ENCODE assay signal across 17 mouse cellular contexts in genomic region chr8:123977499-123977898, GRCm38 (mm10). TPM values are rescaled to one million over a fixed set of nuclear protein-coding genes. Genes with fewer than 3 reads are reported as not detected.
DNase-seq lines count a peak whose midpoint lies in the region; ATAC-seq and TF ChIP-seq lines count a peak whose summit lies in the region.
"Had no signal": no experiment of that assay in that cellular context is flagged by ENCODE, and none has a peak within 500 bp of the region (broad histone marks: within the 10 kb centered on the region; RNA-seq: fewer than 3 reads in every experiment).

No protein-coding gene starts in this region.

- peak overlapping the region; percentile 86 for H3K27ac ChIP-seq in heart, embryonic 12.5 days (ENCODE audit: poor library complexity, severe bottlenecking)
- H3K27ac ChIP-seq in heart, adult 2 months, result no peak overlapping the region
- H3K27ac ChIP-seq in intestine, embryonic 16.5 days (ENCODE audit: low read length), result peak overlapping the region; percentile 45; the same call in 1 of the 2 replicates
- H3K27ac ChIP-seq in intestine, postnatal 0 days (ENCODE audit: low read depth, low read length), result no peak overlapping the region
- peak overlapping the region; percentile 100 for H3K27ac ChIP-seq in liver, embryonic 13.5 days
- H3K27ac ChIP-seq: embryonic facial prominence, embryonic 13.5 days; midbrain, embryonic 12.5 days; neural tube, embryonic 12.5 days had no signal

- H3K4me1 ChIP-seq in heart, embryonic 12.5 days (replicated peaks), result peaks cover 48% of the 10 kb centered on the region
- H3K4me1 ChIP-seq in heart, adult 2 months (ENCODE audit: control insufficient read depth, insufficient read depth, low read length), result peaks cover 10% of the 10 kb centered on the region
- H3K4me1 ChIP-seq in intestine, embryonic 16.5 days (ENCODE audit: control insufficient read depth, insufficient read depth, low read length), result peaks cover 24% of the 10 kb centered on the region
- peaks cover 8% of the 10 kb centered on the region for H3K4me1 ChIP-seq in intestine, postnatal 0 days (replicated peaks; ENCODE audit: control insufficient read depth, insufficient read depth, low read length)
- peaks cover 85% of the 10 kb centered on the region for H3K4me1 ChIP-seq in liver, embryonic 13.5 days (replicated peaks)

- peak overlapping the region; percentile 57 for H3K4me2 ChIP-seq in heart, embryonic 12.5 days
- H3K4me2 ChIP-seq in intestine, embryonic 16.5 days (ENCODE audit: low read depth, low read length), result no peak overlapping the region
- no peak overlapping the region for H3K4me2 ChIP-seq in intestine, postnatal 0 days (replicated peaks; ENCODE audit: low read depth)
- peak overlapping the region; percentile 79 for H3K4me2 ChIP-seq in liver, embryonic 13.5 days
- H3K4me2 ChIP-seq: embryonic facial prominence, embryonic 13.5 days; midbrain, embryonic 12.5 days; neural tube, embryonic 12.5 days had no signal

- no peak for TF ChIP-seq CTCF in heart, adult 2 months (IDR thresholded peaks at IDR 0.05)
- no peak for TF ChIP-seq CTCF in intestine, postnatal 0 days (IDR thresholded peaks at IDR 0.05; ENCODE audit: low read depth)

- no peak for TF ChIP-seq EP300 in heart, adult 2 months (IDR thresholded peaks at IDR 0.05; ENCODE audit: insufficient read depth, low read depth, low read length)

- WGBS in heart, embryonic 12.5 days, result 86% methylated on average over 4 of the region's 4 CpGs
- 76% methylated on average over 4 of the region's 4 CpGs for WGBS in heart, adult 2 months
- WGBS in intestine, embryonic 16.5 days, result 86% methylated on average over 4 of the region's 4 CpGs
- WGBS in intestine, postnatal 0 days, result 82% methylated on average over 4 of the region's 4 CpGs
- 91% methylated on average over 4 of the region's 4 CpGs for WGBS in liver, embryonic 13.5 days (ENCODE audit: insufficient replicate concordance)

- ATAC-seq in heart, embryonic 12.5 days (ENCODE audit: insufficient number of reproducible peaks, low FRiP score), result no peak
- no peak for ATAC-seq in intestine, embryonic 16.5 days
- ATAC-seq in intestine, postnatal 0 days, result no peak
- no peak for ATAC-seq in liver, embryonic 13.5 days (ENCODE audit: low read depth)
- ATAC-seq in monocyte, adult 5-6 weeks (replicated peaks; ENCODE audit: insufficient number of reproducible peaks, low FRiP score, low TSS enrichment, poor library complexity, severe bottlenecking), result no peak
- ATAC-seq: forebrain, embryonic 16.5 days; hindbrain, embryonic 16.5 days had no signal

- intact Hi-C loops in heart, adult 2 months (cut with DNase I), result no loop called here

- peak overlapping the region; percentile 34; the same call in 1 of the 2 replicates for H3K9ac ChIP-seq in heart, embryonic 12.5 days
- no peak overlapping the region for H3K9ac ChIP-seq in heart, adult 2 months (ENCODE audit: low read depth, low read length)
- H3K9ac ChIP-seq in intestine, embryonic 16.5 days (ENCODE audit: low read depth, low read length), result no peak overlapping the region
- no peak overlapping the region for H3K9ac ChIP-seq in intestine, postnatal 0 days (ENCODE audit: low read depth, low read length)
- peak overlapping the region; percentile 100 for H3K9ac ChIP-seq in liver, embryonic 13.5 days
- H3K9ac ChIP-seq: lung, embryonic 15.5 days; midbrain, embryonic 12.5 days; neural tube, embryonic 12.5 days had no signal

- DNase-seq in heart, adult 2 months, result no peak
- peak; percentile 60 for DNase-seq in brain, adult 2 months (ENCODE audit: low read depth, low spot score)
- DNase-seq in liver, embryonic 13.5 days, result no peak
- DNase-seq: gastrocnemius, postnatal 25 days; kidney, adult 9 months; right cerebral cortex, adult 18-20 months; thymus, postnatal 25 days had no signal

- no peaks in the 10 kb centered on the region for H3K9me3 ChIP-seq in heart, embryonic 12.5 days (replicated peaks)
- H3K9me3 ChIP-seq in intestine, embryonic 16.5 days (ENCODE audit: control insufficient read depth, low read length), result no peaks in the 10 kb centered on the region
- H3K9me3 ChIP-seq in intestine, postnatal 0 days (ENCODE audit: control insufficient read depth), result no peaks in the 10 kb centered on the region
- 0 out of 2 replicates have a peak, but pooled peaks cover 4% of the 10 kb centered on the region for H3K9me3 ChIP-seq in liver, embryonic 13.5 days (replicated peaks)
- H3K9me3 ChIP-seq: embryonic facial prominence, embryonic 13.5 days; lung, embryonic 15.5 days; midbrain, embryonic 12.5 days; neural tube, embryonic 12.5 days had no signal

- H3K27me3 ChIP-seq in heart, embryonic 12.5 days (replicated peaks), result no peaks in the 10 kb centered on the region
- H3K27me3 ChIP-seq in heart, adult 2 months (ENCODE audit: control insufficient read depth, insufficient read depth, low read length), result no peaks in the 10 kb centered on the region
- H3K27me3 ChIP-seq in intestine, embryonic 16.5 days (replicated peaks; ENCODE audit: control insufficient read depth, insufficient read depth, low read length), result no peaks in the 10 kb centered on the region
- H3K27me3 ChIP-seq in intestine, postnatal 0 days (replicated peaks; ENCODE audit: control insufficient read depth, insufficient read depth, low read length), result no peaks in the 10 kb centered on the region
- no peaks in the 10 kb centered on the region for H3K27me3 ChIP-seq in liver, embryonic 13.5 days
- H3K27me3 ChIP-seq: embryonic facial prominence, embryonic 13.5 days; lung, embryonic 15.5 days; neural tube, embryonic 12.5 days had no signal

- peak overlapping the region; percentile 97 for H3K4me3 ChIP-seq in heart, embryonic 12.5 days
- H3K4me3 ChIP-seq in heart, adult 2 months, result no peak overlapping the region
- no peak overlapping the region for H3K4me3 ChIP-seq in intestine, embryonic 16.5 days (ENCODE audit: low read length)
- H3K4me3 ChIP-seq in intestine, postnatal 0 days (ENCODE audit: low read depth, low read length), result no peak overlapping the region
- peak overlapping the region; percentile 94 for H3K4me3 ChIP-seq in liver, embryonic 13.5 days (replicated peaks)
- H3K4me3 ChIP-seq: embryonic facial prominence, embryonic 13.5 days; lung, embryonic 15.5 days; midbrain, embryonic 12.5 days; neural tube, embryonic 12.5 days had no signal

- H3K36me3 ChIP-seq in heart, embryonic 12.5 days, result peaks cover 9% of the 10 kb centered on the region; the same call in 1 of the 2 replicates
- H3K36me3 ChIP-seq in heart, adult 2 months (ENCODE audit: control insufficient read depth, insufficient read depth, low read length), result no peaks in the 10 kb centered on the region
- H3K36me3 ChIP-seq in intestine, embryonic 16.5 days (ENCODE audit: control insufficient read depth, insufficient read depth, low read length), result no peaks in the 10 kb centered on the region
- H3K36me3 ChIP-seq in intestine, postnatal 0 days (ENCODE audit: control insufficient read depth, insufficient read depth), result no peaks in the 10 kb centered on the region
- peaks cover 83% of the 10 kb centered on the region for H3K36me3 ChIP-seq in liver, embryonic 13.5 days
- H3K36me3 ChIP-seq: embryonic facial prominence, embryonic 13.5 days; lung, embryonic 15.5 days; midbrain, embryonic 12.5 days; neural tube, embryonic 12.5 days had no signal

- TF ChIP-seq POLR2A in heart, adult 2 months (IDR thresholded peaks at IDR 0.05; ENCODE audit: insufficient read depth, low read depth, low read length), result no peak

- H3K79me2 ChIP-seq in heart, adult 2 months (replicated peaks; ENCODE audit: control insufficient read depth, insufficient read depth, low read length), result no peaks in the 10 kb centered on the region; the same call in 1 of the 2 replicates

RNA-seq across cellular contexts. Expression of gene Abcb10, which starts 5.4 kb away (rescaled TPM):
- polyA plus RNA-seq in heart, embryonic 12.5 days (2016; fragmentation: Nextera tagmentation; extraction: Ambion mirVana), result 36.1 and 37.3 TPM in 2 replicates
- total RNA-seq in heart, adult 2 months (2021), result 10 to 100 TPM; 40.2 to 44.2 TPM
- polyA plus RNA-seq in heart, adult 2 months (2012; rRNA removed), result 19.1 and 27.6 TPM in 2 replicates
- 18.7 and 19.7 TPM in 2 replicates for polyA plus RNA-seq in intestine, embryonic 16.5 days (2015; fragmentation: Nextera tagmentation; extraction: Ambion mirVana)
- 10.7 and 11.9 TPM in 2 replicates for polyA plus RNA-seq in intestine, postnatal 0 days (2015; fragmentation: Nextera tagmentation; extraction: Ambion mirVana)
- polyA plus RNA-seq in liver, embryonic 13.5 days (2015; fragmentation: Nextera tagmentation; extraction: Ambion mirVana), result 133 and 143 TPM in 2 replicates
- 6.3 to 7.8 TPM (median 7.2 TPM) in 3 replicates for total RNA-seq in monocyte, adult 5-6 weeks (2017)

RNA-seq across cellular contexts. Expression of gene Nup133, which starts 28.4 kb away (rescaled TPM):
- 32.1 and 32.5 TPM in 2 replicates for polyA plus RNA-seq in heart, embryonic 12.5 days (2016; fragmentation: Nextera tagmentation; extraction: Ambion mirVana)
- total RNA-seq in heart, adult 2 months (2021), result 10 to 100 TPM in 1 of 2 experiments, 1 to 10 TPM in 1; 9.9 to 10.8 TPM
- 7.2 and 12.3 TPM in 2 replicates for polyA plus RNA-seq in heart, adult 2 months (2012; rRNA removed)
- 24.4 and 26.4 TPM in 2 replicates for polyA plus RNA-seq in intestine, embryonic 16.5 days (2015; fragmentation: Nextera tagmentation; extraction: Ambion mirVana)
- 7.7 and 8.5 TPM in 2 replicates for polyA plus RNA-seq in intestine, postnatal 0 days (2015; fragmentation: Nextera tagmentation; extraction: Ambion mirVana)
- 23.4 and 26.9 TPM in 2 replicates for polyA plus RNA-seq in liver, embryonic 13.5 days (2015; fragmentation: Nextera tagmentation; extraction: Ambion mirVana)
- 9.4 to 12.3 TPM (median 10.7 TPM) in 3 replicates for total RNA-seq in monocyte, adult 5-6 weeks (2017)

RNA-seq across cellular contexts. Expression of gene Taf5l, which starts 43.7 kb away (rescaled TPM):
- polyA plus RNA-seq in heart, embryonic 12.5 days (2016; fragmentation: Nextera tagmentation; extraction: Ambion mirVana), result 31.2 and 32.2 TPM in 2 replicates
- 10 to 100 TPM; 12.0 to 13.2 TPM for total RNA-seq in heart, adult 2 months (2021)
- 17.7 and 23.5 TPM in 2 replicates for polyA plus RNA-seq in heart, adult 2 months (2012; rRNA removed)
- polyA plus RNA-seq in intestine, embryonic 16.5 days (2015; fragmentation: Nextera tagmentation; extraction: Ambion mirVana), result 27.8 and 32.7 TPM in 2 replicates
- polyA plus RNA-seq in intestine, postnatal 0 days (2015; fragmentation: Nextera tagmentation; extraction: Ambion mirVana), result 18.6 and 18.8 TPM in 2 replicates
- polyA plus RNA-seq in liver, embryonic 13.5 days (2015; fragmentation: Nextera tagmentation; extraction: Ambion mirVana), result 28.6 and 29.9 TPM in 2 replicates
- 20.4 to 25.8 TPM (median 24.3 TPM) in 3 replicates for total RNA-seq in monocyte, adult 5-6 weeks (2017)

RNA-seq across cellular contexts. Expression of gene Urb2, which starts 43.8 kb away (rescaled TPM):
- 5.6 TPM in 2 replicates for polyA plus RNA-seq in heart, embryonic 12.5 days (2016; fragmentation: Nextera tagmentation; extraction: Ambion mirVana)
- total RNA-seq in heart, adult 2 months (2021), result 1 to 10 TPM; 6.2 to 6.3 TPM
- 2.6 and 3.5 TPM in 2 replicates for polyA plus RNA-seq in heart, adult 2 months (2012; rRNA removed)
- polyA plus RNA-seq in intestine, embryonic 16.5 days (2015; fragmentation: Nextera tagmentation; extraction: Ambion mirVana), result 3.9 TPM in 2 replicates
- polyA plus RNA-seq in intestine, postnatal 0 days (2015; fragmentation: Nextera tagmentation; extraction: Ambion mirVana), result 1.6 and 1.7 TPM in 2 replicates
- 2.5 and 4.0 TPM in 2 replicates for polyA plus RNA-seq in liver, embryonic 13.5 days (2015; fragmentation: Nextera tagmentation; extraction: Ambion mirVana)
- 5.7 to 7.1 TPM (median 6.0 TPM) in 3 replicates for total RNA-seq in monocyte, adult 5-6 weeks (2017)

Comparison
In these comparisons a context has a peak if more than half of its experiments do, and no peak if none do; other contexts are left out.
1. H3K27ac ChIP-seq: peak in heart, embryonic 12.5 days (single experiment), intestine, embryonic 16.5 days (single experiment) and liver, embryonic 13.5 days (single experiment); none in heart, adult 2 months (single experiment) and intestine, postnatal 0 days (single experiment).
2. H3K4me3 ChIP-seq: peak in heart, embryonic 12.5 days (single experiment) and liver, embryonic 13.5 days (single experiment); none in heart, adult 2 months (single experiment), intestine, embryonic 16.5 days (single experiment) and intestine, postnatal 0 days (single experiment).
3. H3K9ac ChIP-seq: peak in heart, embryonic 12.5 days (single experiment) and liver, embryonic 13.5 days (single experiment); none in heart, adult 2 months (single experiment), intestine, embryonic 16.5 days (single experiment) and intestine, postnatal 0 days (single experiment).
4. H3K4me2 ChIP-seq: peak in heart, embryonic 12.5 days (single experiment) and liver, embryonic 13.5 days (single experiment); none in intestine, embryonic 16.5 days (single experiment) and intestine, postnatal 0 days (single experiment).